Mouse (Mus musculus): Measurements from ENCODE around the gene Tyk2.

The Tyk2 gene

DNA sequence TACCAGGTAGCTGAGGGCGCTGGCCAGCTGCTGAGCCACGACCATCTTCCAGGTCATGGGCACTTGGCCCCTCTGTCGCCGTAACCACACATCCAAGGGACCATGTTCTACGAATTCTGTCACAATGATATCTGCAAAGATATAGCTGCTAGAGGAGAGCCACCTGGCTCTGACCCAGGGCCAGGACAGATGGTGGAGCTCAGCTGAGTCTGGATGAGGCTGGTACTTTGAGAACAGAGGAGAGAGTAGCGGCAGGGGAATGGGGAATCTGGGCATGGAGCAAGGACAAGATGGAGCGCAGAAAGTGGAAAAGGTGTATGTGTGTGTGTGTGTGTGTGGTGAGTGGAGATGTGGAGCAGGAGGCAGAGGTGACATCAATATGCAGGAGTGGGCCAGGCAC lies 16.9 kb downstream of the Tyk2 start:
- no peak for DNase-seq (ENCODE audit: low spot score in 2 of 2)

DNA sequence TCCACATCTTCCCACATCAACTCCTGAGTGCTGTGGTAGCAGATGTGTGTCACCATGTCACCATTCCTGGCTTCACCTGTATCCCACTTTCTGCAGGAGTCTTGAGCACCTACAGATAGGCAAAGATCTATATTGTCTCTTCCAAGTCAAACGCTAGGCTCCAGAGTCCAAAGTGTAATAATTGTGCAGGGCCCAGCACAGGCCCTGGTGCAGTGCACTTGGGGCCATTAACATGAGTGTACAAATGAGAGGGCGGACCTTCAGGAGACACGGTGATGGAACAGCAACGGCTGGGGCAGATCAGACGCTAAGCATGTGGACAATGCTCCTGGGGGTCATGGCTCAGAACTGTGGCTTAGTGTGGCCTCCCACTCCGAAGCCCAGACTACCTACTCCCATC lies 17.3 kb downstream of the Tyk2 start:
- no peak for DNase-seq (ENCODE audit: low spot score in 2 of 2)

DNA sequence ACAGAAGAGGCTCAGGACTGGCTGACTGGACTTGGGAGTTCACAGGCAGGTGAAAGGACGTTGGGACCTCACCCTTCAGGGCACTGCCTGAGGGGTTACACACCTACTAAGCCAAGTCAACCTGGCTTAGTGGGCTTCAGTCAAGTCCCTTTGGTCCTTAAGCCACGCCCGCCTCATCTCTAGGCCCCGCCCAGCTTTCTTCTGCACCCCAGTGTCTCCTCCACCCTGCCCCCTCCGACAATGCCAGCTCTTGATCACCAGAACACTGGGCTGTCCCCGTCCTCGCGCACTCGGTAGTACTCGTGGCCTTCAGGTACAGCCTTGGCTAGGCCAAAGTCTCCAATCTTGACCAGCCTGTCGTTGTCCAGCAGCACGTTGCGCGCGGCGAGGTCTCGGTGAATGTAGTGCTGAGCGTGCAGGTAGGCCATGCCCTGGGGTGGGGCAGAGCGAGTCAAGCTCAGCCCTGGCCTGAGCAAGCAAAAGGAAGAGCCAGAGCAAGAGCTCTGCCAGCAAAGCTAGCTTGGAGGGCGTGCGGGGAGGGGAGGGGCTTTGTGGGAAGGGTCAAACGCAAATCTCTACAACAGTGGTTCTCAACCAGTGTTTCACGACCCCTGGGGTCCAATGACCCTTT lies 23.3 kb downstream of the Tyk2 start:
- DNase-seq (ENCODE audit: low spot score in 2 of 2) = no peak

DNA sequence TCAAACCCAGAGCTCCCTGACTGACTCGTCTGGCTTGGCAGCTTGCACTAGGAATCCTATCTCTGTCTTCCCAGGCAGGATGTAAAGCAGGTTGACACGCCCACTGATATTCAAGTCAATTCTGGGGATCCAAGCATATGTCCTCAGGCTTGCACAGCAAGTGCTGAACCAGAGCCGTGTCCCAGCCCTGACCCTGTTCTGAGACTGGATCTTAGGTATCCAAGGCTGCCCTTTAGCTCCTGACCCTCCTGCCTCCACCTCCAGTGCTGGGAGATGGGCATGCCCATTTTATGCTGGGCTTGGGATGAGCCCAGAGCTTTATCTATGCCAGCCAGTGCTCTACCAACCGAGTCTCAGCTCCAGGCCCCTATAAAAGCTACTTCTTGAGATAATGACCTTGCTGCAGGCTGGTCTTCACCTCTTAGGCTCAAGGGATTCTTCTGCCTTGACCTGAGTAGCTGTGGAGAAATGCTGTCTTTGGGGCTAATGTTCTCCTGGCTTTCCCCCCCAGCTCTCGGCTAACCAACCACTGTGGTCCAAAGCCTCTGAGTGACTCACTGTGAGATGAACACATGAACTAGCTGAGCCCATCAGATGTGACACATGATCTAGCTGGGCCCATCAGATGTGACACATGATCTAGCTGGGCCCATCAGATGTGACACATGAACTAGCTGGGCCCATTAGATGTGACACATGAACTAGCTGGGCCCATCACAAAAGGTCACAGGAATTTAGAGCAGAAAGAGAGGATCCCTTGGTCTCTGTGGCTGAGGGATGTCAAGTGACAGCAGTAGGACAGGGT lies 25.1 kb downstream of the Tyk2 start:
- DNase-seq (ENCODE audit: low spot score in 2 of 2) = peak in 1 of 2 experiments; percentile 23

DNA sequence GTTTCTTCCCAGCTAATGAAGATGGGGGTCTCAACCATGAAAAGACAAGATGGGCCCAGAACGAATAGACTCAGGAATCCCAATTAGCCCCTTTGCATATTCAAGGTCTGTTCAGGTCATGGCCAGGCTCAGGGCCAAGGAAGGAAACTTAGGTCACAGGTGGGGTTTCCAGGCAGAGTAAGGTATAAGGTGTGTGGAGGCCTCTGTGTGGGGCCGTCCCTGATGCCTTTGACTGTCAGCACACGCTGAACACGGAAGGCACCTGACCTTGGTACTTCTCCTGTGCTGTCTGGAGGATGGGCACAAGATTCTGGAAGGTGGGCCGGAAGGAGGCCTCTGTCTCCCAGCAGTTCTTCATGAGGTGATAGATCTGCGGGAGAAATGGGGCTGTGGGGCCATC lies 26.2 kb downstream of the Tyk2 start:
- no peak for DNase-seq (ENCODE audit: low spot score in 2 of 2)

DNA sequence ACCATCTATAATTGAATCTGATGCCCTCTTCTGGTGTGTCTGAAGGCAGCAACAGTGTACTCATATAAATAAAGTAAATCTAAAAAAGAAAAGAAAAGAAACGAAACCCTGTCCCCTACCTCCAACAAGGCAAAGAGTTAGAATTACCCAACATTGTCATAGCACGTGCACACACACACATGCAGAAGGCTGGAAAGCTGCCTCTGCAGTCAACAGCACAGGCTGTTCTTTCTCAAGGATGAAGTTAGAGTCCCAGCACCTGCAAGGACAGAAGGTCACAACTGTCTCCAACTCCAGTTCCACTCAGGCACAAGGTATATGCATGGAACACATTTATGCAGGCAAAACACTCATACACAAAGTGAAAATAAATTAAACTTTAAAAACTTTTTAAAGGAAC lies 29.0 kb downstream of the Tyk2 start:
- no peak for DNase-seq (ENCODE audit: low spot score in 2 of 2)

DNA sequence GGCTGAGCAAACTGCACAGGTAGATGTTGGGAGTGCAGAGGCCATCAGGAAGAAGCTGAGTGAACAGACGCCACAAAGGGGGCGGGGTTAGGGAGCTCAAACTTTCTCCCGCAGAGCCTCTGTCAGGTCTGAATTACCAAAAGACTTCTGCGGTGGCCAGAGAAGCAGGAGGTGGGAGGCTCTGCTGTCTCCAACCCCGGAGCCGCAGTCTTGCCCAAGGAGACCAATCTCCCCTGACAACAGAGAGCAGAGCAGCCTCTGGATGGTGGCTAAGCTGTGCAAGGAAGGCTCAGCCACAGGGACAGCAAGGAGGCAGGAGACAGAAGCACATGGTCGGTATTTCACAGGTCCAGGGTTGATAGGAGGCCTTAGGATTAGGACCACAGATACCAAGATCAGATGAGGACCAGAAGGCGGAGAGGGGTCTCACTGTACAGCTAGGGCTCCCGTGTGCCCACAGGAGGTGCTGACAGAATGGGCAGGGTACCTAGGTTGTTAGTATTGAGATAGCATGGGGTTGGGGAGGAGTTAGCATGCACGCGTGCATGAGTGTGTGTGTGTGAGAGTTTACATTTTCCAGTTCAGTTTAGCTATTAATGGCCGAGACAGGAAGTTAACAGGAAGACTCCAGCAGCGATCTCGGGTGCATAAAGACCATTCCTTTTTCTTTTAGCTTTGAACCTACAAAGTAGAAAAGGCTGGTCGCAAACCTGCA lies 30.4 kb downstream of the Tyk2 start:
- no peak for DNase-seq (ENCODE audit: low spot score in 2 of 2)

DNA sequence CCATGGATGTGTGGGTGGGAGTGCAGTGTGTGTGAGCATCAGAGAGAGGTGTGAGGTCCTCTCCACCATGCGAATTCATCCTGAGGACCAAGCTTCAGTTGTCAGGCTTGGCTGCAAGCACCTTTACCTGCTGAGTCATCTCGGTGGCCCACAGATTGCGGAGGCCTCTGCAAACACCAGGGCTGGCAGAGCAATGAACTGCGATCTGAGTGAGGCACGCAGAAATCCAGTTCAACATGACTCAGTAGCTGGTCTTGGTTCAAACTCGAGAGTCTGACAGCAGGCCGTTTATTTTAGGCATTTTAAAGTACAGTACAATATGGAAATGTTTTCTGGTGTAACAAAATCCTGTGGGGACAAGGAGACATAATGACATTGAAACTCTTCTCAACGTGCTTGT lies 33.2 kb downstream of the Tyk2 start:
- DNase-seq (ENCODE audit: low spot score in 2 of 2) = peak; percentile 74 to 75

DNA sequence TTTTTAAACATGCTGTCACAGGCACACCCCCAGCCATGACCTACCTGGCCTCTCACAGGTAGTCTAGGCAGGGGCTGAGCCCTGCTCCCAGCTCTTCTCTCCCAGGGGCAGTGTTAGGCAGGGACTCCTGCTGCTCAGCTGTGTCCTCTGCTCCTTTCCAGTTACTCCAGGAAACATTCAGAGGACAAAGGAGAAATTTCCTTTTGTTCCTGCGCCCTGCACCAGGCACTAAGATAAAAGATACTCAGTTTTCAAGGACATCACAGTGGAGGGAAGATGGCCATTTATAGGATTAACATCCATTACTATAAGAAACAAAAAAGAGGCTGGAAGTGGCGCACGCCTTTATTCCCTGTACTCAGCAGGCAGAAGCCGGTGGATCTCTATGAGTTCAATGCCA lies 35.1 kb downstream of the Tyk2 start:
- no peak for DNase-seq (ENCODE audit: low spot score in 2 of 2)

DNA sequence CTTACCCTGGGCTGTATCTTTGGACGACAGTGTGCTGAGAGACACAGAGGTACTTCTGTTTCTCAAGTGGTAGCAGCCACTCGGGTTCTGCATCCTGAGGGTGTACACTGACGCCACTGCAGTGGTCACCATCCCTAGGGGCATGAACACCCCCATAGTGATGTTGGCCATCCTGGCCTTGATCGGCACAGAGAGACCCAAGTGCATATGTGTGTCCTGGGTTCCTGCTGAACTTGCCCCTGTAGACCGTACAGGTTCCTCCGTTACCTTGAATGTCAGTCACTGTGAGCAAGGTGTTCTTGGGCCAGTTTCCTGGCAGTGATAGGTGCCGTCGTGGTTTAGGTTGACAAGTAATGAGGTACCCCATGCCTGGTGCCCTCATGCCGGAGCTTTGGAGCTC lies 37.6 kb downstream of the Tyk2 start:
- no peak for DNase-seq (ENCODE audit: low spot score in 2 of 2)

DNA sequence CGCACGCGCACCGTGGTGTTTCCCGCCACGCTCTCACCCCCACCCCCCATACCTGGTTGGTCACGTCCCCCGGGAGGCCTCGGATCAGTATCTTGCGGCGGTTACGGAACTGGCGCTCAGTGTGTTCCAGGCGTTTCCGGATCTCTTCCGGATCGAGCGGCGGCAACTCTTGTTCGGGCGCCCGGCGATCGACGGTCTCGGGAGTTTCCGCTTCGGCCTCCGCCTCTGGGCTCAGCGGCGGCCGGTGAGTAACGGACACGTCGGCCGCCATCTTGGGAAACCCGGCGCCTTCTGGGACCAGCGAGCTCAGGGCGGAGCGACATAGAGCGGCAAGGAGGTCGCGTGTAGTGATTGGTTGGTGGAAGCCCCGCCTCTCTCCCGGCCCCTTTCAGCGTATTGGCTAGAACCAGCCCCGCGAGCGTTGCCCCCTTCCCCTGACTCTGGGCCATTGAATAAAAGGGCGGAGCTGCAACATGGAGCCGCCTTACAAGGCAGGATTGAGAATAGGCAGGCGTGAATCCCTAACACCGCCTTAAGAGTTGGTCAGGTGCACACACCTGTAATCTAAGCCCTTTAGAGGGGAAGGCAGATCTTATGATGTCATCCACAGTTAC lies 39.2 kb downstream of the Tyk2 start, which contains the start of the genes Gm38431 and Raver1:
TSS of gene Gm38431 (minus strand) at position 291 of the 614 bp plus-strand sequence.
TSS of gene Raver1 (minus strand) at position 302 of the 614 bp plus-strand sequence.
- DNase-seq (ENCODE audit: low spot score in 2 of 2) = peak; percentile 96 to 97

DNA sequence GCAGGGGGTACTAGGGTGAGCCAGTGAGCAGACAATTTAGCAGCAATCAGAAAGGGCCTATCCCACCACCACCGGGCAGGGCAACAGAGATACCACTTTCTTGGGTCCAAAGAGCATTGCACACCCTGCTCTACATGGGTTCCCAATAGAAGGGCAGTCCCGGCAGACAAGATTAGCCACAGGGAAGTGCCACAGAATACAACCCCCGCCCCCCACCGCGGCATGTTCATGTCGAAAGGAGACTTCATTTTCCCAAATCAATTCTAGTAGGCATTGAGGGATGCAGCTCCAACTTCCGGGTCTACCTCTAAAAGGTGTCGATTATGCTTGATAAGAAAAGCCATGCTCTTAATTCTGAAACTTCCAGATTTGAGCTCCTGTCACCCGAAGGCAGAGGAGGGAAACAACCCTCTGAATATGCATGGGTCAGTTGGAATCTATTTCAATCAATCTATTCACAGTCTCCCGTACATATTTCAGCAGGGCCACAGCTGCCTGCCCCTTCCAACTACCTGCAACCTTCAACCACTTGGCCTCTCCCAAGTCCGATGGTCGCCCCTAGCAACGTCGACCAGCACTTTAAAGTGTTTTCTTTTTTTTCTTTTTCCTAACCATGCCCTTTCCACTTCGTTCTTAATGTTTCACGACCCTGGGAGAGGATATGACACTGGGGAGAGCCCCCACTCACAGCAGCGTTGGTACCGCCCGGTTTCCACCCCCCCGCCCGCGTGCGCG lies 39.9 kb downstream of the Tyk2 start:
- DNase-seq (ENCODE audit: low spot score in 2 of 2) = peak in 1 of 2 experiments; percentile 20

DNA sequence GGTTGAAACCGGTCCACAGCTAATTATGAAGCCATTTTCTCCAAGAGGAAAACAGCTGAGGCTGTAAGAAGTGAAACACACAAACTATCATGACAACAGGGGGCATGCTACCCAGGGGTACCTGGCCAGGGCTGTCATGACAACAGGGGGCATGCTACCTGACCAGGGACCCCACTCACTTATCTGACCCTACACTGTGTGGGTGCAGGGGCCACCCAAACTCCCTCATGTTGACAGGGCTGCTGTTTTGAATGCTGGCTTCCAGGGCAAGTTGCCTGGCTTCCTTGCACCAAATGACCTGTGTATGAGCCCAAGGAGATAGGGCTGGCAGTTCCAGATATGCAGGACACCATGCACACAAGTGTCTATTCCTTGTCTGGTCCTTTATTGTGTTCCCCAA lies 40.5 kb downstream of the Tyk2 start:
- no peak for DNase-seq (ENCODE audit: low spot score in 2 of 2)

DNA sequence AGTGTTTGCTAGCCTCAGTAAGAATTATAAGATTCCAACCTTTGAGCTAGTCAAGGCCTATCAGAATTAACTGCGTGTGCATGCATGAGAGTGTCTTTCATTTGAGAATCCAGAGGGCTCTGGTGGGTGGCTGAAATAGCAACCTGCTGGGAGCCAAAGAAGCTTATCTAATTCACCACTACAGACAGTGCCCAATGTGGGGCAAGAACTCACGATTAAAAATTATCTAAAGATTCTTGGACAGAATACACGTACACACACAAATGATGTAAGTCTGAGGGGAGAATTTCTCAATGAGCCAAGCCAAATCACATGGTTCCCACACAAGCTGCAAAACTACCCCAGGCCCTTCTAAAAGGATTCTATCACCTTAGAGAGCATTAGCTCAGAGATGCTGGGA lies 47.7 kb downstream of the Tyk2 start:
- DNase-seq (ENCODE audit: low spot score in 2 of 2) = no peak

DNA sequence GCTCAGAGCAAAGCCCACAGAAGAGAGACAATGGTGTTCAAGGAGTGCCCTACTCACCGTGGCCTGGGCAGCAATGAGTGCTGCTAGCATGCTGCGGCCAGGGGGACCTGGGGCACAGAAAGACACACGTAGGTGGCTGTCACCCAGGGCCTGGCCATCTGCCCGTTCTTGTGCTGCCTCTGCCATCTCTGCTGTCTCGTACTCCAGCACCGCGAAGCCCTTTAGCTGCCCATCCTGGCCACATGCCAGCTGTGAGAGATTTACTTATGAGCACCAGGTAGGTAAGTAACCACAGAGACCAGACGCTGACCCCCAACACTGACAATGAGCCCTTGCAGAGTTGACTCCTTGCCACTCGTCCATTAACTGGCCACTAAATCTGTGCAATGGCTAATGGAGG lies 49.9 kb downstream of the Tyk2 start:
- DNase-seq (ENCODE audit: low spot score in 2 of 2) = no peak

DNA sequence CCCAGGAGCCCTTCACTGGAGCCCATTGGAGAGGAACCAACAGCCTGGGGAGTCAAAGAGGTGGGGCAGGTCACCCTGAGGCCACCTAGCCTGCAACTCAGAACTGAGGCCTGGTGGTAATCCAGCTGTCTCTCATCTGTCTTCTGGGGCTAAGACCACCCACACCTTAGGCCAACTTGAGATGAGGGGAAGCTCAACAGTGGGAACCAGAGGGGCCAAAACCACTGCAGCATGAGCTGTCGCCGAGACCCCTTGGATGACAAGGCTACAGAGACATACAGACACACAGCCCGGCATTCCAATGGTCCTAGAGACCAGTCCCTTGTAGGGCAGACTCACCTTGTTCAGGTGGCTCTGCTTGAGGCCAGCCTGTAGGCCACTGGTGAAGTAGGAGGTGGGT lies 55.4 kb downstream of the Tyk2 start:
- DNase-seq (ENCODE audit: low spot score in 2 of 2) = no peak

DNA sequence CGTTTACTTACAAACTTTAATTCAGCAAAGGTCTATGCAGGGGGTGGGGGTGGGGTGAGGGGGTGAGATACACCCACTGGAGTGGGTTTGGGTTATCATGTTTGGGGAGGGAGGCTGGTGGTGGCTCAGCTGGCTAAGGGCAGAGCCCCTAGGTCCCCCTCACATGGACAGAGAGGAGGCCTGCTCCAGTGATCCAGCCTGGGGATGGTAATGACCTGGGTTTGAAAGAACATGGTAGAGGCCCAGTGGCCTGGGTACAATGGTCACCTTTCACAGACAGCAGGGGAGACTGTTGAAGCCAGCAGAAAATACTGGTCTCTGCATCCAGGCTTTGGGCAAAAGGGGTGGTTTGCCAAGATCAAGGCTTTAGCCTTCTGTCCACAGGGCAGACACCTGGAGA lies 56.9 kb downstream of the Tyk2 start:
- DNase-seq (ENCODE audit: low spot score in 2 of 2) = no peak

DNA sequence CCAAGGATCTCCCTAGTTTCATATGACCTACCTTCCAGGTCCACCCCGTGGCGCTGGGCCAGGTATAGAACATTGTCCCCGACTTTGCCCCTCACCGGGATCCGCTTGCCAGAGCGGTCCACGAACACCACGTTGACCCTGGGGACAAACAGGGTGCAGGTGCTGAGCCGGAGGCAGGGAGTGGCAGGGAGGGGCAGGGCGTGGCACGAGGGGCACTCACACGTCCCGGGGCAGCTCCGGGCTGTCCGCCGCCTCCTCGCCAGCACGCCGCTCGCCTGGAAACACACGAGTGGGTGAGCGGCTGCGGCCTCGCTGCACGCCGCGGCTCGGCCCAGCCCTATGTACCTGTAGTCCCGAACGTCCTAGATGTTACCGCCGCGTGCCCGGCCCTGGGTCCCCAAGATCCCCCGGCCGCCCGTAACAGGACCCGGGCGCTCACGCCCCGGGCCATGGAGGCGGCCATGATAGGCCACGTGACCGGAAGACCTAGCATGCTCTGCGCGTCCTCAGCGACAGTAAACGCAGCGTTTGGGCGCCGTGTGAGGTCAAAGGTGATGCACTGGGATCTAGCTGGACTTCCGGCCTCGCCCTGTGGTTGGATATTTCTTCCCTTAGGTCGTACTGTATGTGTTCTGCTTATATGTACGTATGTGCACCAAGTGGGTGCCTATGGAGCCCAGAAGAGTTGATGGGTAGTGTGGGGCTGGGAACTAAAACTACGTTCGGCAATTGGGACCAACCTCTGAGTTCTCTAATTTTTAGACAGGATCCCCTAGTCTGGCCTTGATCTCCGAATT lies 57.8 kb downstream of the Tyk2 start, which contains the start of the genes Gm49373 and Fdx1l:
TSS of gene Gm49373 (minus strand) at position 53 of the 797 bp plus-strand sequence.
TSS of gene Fdx1l (minus strand) at position 571 of the 797 bp plus-strand sequence.
- DNase-seq (ENCODE audit: low spot score in 2 of 2) = peak; percentile 93 to 95

DNA sequence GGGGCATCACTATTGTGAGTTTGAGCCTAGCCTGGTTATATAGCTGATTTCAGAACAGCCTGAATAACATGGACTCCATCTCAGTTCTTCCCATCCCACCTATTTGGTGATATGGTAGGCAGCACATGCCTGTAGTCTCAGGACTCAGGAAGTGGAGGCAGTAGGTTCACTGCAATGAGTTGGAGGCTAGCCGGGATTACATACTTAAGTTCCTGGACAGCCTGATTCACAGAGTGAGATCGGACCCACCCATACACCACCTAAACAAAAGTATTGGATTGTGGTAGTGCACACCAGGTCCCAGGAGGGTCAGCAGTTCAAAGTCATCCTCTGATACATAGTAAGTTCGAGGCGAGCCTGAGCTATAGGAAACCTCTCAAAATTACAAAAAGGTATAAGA lies 58.4 kb downstream of the Tyk2 start:
- DNase-seq (ENCODE audit: low spot score in 2 of 2) = peak in 1 of 2 experiments; percentile 35

DNA sequence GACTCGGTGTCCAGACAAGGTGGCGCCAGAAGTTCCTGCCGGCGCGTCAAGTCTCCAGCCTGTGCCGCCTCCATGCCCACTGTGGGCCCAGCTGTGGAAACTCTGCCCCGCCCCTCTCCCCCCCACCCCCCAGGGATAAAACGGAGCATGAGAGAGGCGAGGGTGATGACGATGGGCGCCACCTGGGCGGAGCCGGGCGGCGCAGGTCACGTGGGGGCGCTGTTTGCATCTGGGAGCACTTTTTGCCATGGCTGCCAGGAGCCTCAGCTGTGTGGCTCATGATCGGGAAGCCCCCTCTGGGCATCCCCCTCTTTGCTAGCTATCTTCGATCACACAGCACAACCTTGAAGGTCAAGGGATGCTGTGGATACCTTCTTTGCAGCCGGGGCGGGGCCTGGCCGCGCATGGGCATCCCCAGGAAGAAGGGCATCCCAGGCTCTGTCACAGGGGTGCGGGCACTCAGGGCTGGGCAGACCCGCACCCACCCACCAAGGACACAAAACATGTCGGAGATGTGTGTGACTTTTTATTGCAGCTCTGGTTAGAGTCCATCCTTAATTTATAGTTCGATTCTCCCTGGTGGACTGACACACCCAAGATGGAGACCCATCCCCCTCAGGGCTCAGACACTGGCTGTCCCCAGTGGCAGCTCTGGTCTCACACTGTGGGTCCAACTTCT lies 63.9 kb downstream of the Tyk2 start, which contains the start of gene Zglp1:
TSS of gene Zglp1 (minus strand) at position 88 of the 679 bp plus-strand sequence.
- DNase-seq (ENCODE audit: low spot score in 2 of 2) = no peak
